Mouse (Mus musculus): Measurements from ENCODE around the gene Fgfrl1. TPM values are rescaled to one million over a fixed set of nuclear protein-coding genes. Genes with fewer than 3 reads are reported as not detected.

The Fgfrl1 gene
- polyA plus RNA-seq, 1 experiment from 2014 or later: 17.4 TPM

DNA sequence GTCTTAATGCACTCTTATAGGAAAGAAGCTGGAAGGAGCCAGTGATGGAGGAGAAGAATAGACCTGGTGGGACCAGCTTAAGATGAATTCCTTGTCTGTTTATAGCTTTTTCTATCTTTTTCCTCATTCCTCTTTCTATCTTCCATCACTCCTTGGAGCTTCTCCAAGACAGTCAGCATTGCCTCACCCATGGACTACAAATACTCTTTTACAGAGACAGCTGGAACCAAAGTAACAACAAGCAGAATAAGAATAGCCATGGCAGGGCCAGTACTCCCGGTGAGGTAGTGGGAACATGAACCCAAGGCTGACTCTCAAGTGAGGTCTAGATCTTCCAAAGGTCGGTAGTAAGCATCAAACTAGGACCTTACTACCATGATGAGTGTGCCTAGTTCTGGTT is 20.9 kb downstream of the Fgfrl1 start:
- TF ChIP-seq CTCF (IDR thresholded peaks at IDR 0.05) (no peak), EP300 (IDR thresholded peaks at IDR 0.05) (no peak)
- no peaks in the 10 kb centered on the region for H3K4me1 ChIP-seq (ENCODE audit: insufficient read depth, low read depth, low read length)
- no peak overlapping the region for H3K27ac ChIP-seq (ENCODE audit: low read length)
- H3K36me3 ChIP-seq (ENCODE audit: insufficient read depth, low read length): no peaks in the 10 kb centered on the region
- H3K9me3 ChIP-seq (ENCODE audit: low read length): no peaks in the 10 kb centered on the region
- DNase-seq (ENCODE audit: low spot score) (no peak), ATAC-seq (no peak)
- no peaks in the 10 kb centered on the region for H3K27me3 ChIP-seq (replicated peaks; ENCODE audit: insufficient read depth, low read length)
- no peak overlapping the region for H3K4me2 ChIP-seq (replicated peaks; ENCODE audit: low read depth, low read length)
- WGBS: 77% methylated on average over 2 of the region's 2 CpGs
- no peak overlapping the region for H3K4me3 ChIP-seq (ENCODE audit: low read depth, low read length)
- no peak overlapping the region for H3K9ac ChIP-seq (replicated peaks; ENCODE audit: low read depth)

- H3K4me3 ChIP-seq (ENCODE audit: low read depth, low read length): no peak overlapping the region
- no peak overlapping the region for H3K27ac ChIP-seq (ENCODE audit: low read length)
- no peak overlapping the region for H3K9ac ChIP-seq (replicated peaks; ENCODE audit: low read depth)
- no peak overlapping the region for H3K4me2 ChIP-seq (replicated peaks; ENCODE audit: low read depth, low read length)
- no peaks in the 10 kb centered on the region for H3K9me3 ChIP-seq (ENCODE audit: low read length)
- TF ChIP-seq CTCF (IDR thresholded peaks at IDR 0.05) (no peak), EP300 (IDR thresholded peaks at IDR 0.05) (no peak)
- H3K4me1 ChIP-seq (ENCODE audit: insufficient read depth, low read depth, low read length): no peaks in the 10 kb centered on the region
- H3K27me3 ChIP-seq (replicated peaks; ENCODE audit: insufficient read depth, low read length): no peaks in the 10 kb centered on the region
- H3K36me3 ChIP-seq (ENCODE audit: insufficient read depth, low read length): no peaks in the 10 kb centered on the region
- ATAC-seq (peak; percentile 8; the same call in 1 of the 2 replicates), DNase-seq (ENCODE audit: low spot score) (no peak)
Observed at GRCm38 (mm10) chr5:108713691-108714090, 21.5 kb downstream of the Fgfrl1 start.

GRCm38 (mm10) chr5:108714149-108714548 is 22.0 kb downstream of the Fgfrl1 start:
- 36% methylated on average over 6 of the region's 6 CpGs for WGBS

GRCm38 (mm10) chr5:108715974-108716373 is 23.8 kb downstream of the Fgfrl1 start:
- no peak overlapping the region for H3K4me2 ChIP-seq (replicated peaks; ENCODE audit: low read depth, low read length)
- no peak overlapping the region for H3K4me3 ChIP-seq (ENCODE audit: low read depth, low read length)
- no peak overlapping the region for H3K27ac ChIP-seq (ENCODE audit: low read length)
- ATAC-seq (no peak), DNase-seq (ENCODE audit: low spot score) (no peak)
- TF ChIP-seq CTCF (IDR thresholded peaks at IDR 0.05) (no peak), EP300 (IDR thresholded peaks at IDR 0.05) (no peak)
- no peak overlapping the region for H3K9ac ChIP-seq (replicated peaks; ENCODE audit: low read depth)
- H3K9me3 ChIP-seq (ENCODE audit: low read length): no peaks in the 10 kb centered on the region
- no peaks in the 10 kb centered on the region for H3K4me1 ChIP-seq (ENCODE audit: insufficient read depth, low read depth, low read length)
- no peaks in the 10 kb centered on the region for H3K27me3 ChIP-seq (replicated peaks; ENCODE audit: insufficient read depth, low read length)
- 58% methylated on average over 1 of the region's 1 CpGs for WGBS
- H3K36me3 ChIP-seq (ENCODE audit: insufficient read depth, low read length): no peaks in the 10 kb centered on the region

More at GRCm38 (mm10) chr5:108714149-108714548, 22.0 kb downstream of the Fgfrl1 start:
- ATAC-seq (peak; percentile 60), DNase-seq (ENCODE audit: low spot score) (peak; percentile 21)
- Histone ChIP-seq H3K27me3 (replicated peaks; ENCODE audit: insufficient read depth, low read length) (no peaks in the 10 kb centered on the region), H3K4me2 (replicated peaks; ENCODE audit: low read depth, low read length) (no peak overlapping the region), H3K36me3 (ENCODE audit: insufficient read depth, low read length) (no peaks in the 10 kb centered on the region), H3K4me1 (ENCODE audit: insufficient read depth, low read depth, low read length) (no peaks in the 10 kb centered on the region), H3K27ac (ENCODE audit: low read length) (no peak overlapping the region), H3K9me3 (ENCODE audit: low read length) (no peaks in the 10 kb centered on the region), H3K4me3 (ENCODE audit: low read depth, low read length) (no peak overlapping the region), H3K9ac (replicated peaks; ENCODE audit: low read depth) (no peak overlapping the region)
- TF ChIP-seq EP300 (IDR thresholded peaks at IDR 0.05) (no peak), CTCF (IDR thresholded peaks at IDR 0.05) (no peak)

DNA sequence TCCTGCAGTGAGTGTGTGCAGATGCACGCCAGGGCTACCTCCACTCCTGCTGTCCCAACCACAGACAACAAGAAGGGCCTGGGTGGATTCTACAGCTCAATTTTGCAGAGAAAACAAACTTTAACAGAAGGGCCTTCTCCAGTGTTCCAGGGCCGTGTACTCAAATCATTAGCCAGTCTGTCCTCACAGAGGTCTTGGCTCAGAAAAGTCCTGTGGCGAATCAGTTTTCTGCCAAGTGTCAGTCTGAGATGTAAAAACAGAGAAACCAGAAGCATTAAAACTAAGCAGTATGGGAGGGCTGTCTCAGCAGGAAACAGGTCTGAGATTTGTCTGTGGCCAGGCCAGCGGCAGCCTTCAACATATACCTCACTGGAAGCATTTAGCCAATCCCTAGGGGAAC is 25.9 kb downstream of the Fgfrl1 start:
- no peak overlapping the region for H3K4me2 ChIP-seq (replicated peaks; ENCODE audit: low read depth, low read length)
- H3K27ac ChIP-seq (ENCODE audit: low read length): no peak overlapping the region

GRCm38 (mm10) chr5:108719761-108720160 is 27.6 kb downstream of the Fgfrl1 start:
- no peaks in the 10 kb centered on the region for H3K4me1 ChIP-seq (ENCODE audit: insufficient read depth, low read depth, low read length)
- H3K36me3 ChIP-seq (ENCODE audit: insufficient read depth, low read length): no peaks in the 10 kb centered on the region
- TF ChIP-seq EP300 (IDR thresholded peaks at IDR 0.05) (no peak), CTCF (IDR thresholded peaks at IDR 0.05) (peak; percentile 49)
- no peaks in the 10 kb centered on the region for H3K27me3 ChIP-seq (replicated peaks; ENCODE audit: insufficient read depth, low read length)
- DNase-seq (ENCODE audit: low spot score): no peak
- 47% methylated on average over 7 of the region's 7 CpGs for WGBS
- no peaks in the 10 kb centered on the region for H3K9me3 ChIP-seq (ENCODE audit: low read length)
- H3K4me2 ChIP-seq (replicated peaks; ENCODE audit: low read depth, low read length): no peak overlapping the region
- no peak overlapping the region for H3K27ac ChIP-seq (ENCODE audit: low read length)
- H3K9ac ChIP-seq (replicated peaks; ENCODE audit: low read depth): no peak overlapping the region
- no peak overlapping the region for H3K4me3 ChIP-seq (ENCODE audit: low read depth, low read length)
- no peak for ATAC-seq

More for the DNA sequence above, 25.9 kb downstream of the Fgfrl1 start:
- Histone ChIP-seq H3K36me3 (ENCODE audit: insufficient read depth, low read length) (no peaks in the 10 kb centered on the region), H3K27me3 (replicated peaks; ENCODE audit: insufficient read depth, low read length) (no peaks in the 10 kb centered on the region), H3K4me1 (ENCODE audit: insufficient read depth, low read depth, low read length) (no peaks in the 10 kb centered on the region), H3K4me3 (ENCODE audit: low read depth, low read length) (no peak overlapping the region), H3K9me3 (ENCODE audit: low read length) (no peaks in the 10 kb centered on the region), H3K9ac (replicated peaks; ENCODE audit: low read depth) (no peak overlapping the region)
- ATAC-seq (no peak), DNase-seq (ENCODE audit: low spot score) (no peak)
- WGBS: 46% methylated on average over 4 of the region's 4 CpGs
- TF ChIP-seq CTCF (IDR thresholded peaks at IDR 0.05) (no peak), EP300 (IDR thresholded peaks at IDR 0.05) (no peak)

- TF ChIP-seq EP300 (IDR thresholded peaks at IDR 0.05): no peak
- no peak for TF ChIP-seq CTCF (IDR thresholded peaks at IDR 0.05)
Observed at GRCm38 (mm10) chr5:108724006-108724405, 31.8 kb downstream of the Fgfrl1 start.

More at GRCm38 (mm10) chr5:108724006-108724405, 31.8 kb downstream of the Fgfrl1 start:
- no peaks in the 10 kb centered on the region for H3K36me3 ChIP-seq (ENCODE audit: insufficient read depth, low read length)
- no peak overlapping the region for H3K4me2 ChIP-seq (replicated peaks; ENCODE audit: low read depth, low read length)
- H3K9me3 ChIP-seq (ENCODE audit: low read length): no peaks in the 10 kb centered on the region
- DNase-seq (ENCODE audit: low spot score) (peak; percentile 39), ATAC-seq (peak; percentile 63)
- WGBS: 32% methylated on average over 2 of the region's 2 CpGs
- H3K4me3 ChIP-seq (ENCODE audit: low read depth, low read length): no peak overlapping the region
- no peaks in the 10 kb centered on the region for H3K4me1 ChIP-seq (ENCODE audit: insufficient read depth, low read depth, low read length)
- H3K9ac ChIP-seq (replicated peaks; ENCODE audit: low read depth): no peak overlapping the region
- no peaks in the 10 kb centered on the region for H3K27me3 ChIP-seq (replicated peaks; ENCODE audit: insufficient read depth, low read length)
- no peak overlapping the region for H3K27ac ChIP-seq (ENCODE audit: low read length)

All from lung, postnatal 0 days (tissue).